Mouse (Mus musculus): ENCODE measurements around the gene Dcaf4. TPM values are rescaled to one million over a fixed set of nuclear protein-coding genes. Genes with fewer than 3 reads are reported as not detected.

The Dcaf4 gene
- total and polyA plus RNA-seq, 2 experiments from 2014 or later, result 19.7 to 33.4 TPM

DNA sequence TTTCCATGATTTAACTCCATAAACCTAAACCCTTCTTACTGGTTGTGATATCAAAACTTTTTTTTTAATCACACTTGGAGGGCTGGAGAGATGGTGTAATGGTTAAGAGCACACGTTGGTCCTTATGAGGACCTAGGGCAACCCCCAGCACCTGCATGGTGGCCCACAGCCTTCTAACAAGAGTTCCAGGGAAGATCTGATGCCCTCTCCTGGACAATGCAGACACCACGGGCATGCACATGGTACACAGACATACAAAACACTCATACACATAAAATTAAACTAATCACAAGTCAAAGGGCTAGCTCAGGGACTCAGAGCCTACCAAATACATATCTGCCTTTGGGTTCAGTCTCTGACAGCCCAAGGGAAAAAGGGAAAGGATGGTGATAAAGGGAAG is 30.5 kb upstream of the Dcaf4 start:
- TF ChIP-seq CTCF (IDR thresholded peaks at IDR 0.05; ENCODE audit: low read depth), result peak; percentile 41
- TF ChIP-seq EP300 (IDR thresholded peaks at IDR 0.05; ENCODE audit: low read depth), result no peak
- H3K27ac ChIP-seq (ENCODE audit: low read depth), result no peak overlapping the region
- WGBS, result 52% methylated on average over 2 of the region's 2 CpGs

DNA sequence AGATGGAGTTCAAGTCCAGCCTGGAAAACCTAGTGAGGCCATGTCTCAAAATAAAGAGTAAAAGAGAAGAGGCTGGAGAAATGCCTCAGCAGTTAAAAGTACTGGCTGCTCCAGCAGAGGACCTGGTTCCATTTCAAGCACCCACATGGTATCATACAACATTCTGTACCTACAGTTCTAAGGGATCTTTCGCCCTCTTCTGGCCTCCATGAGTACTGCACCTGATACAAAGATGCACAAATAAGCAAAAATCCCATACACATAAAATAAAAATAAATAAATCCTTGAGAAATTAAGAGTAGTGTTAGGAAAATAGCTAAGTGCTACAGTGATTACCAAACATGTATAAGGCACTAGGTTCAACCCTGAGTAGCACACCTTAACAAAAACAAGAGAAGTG is 28.7 kb upstream of the Dcaf4 start:
- 64% methylated on average over 1 of the region's 1 CpGs for WGBS
- DNase-seq (ENCODE audit: low spot score) (no peak), ATAC-seq (ENCODE audit: insufficient read depth, low read depth) (no peak)
- Histone ChIP-seq H3K36me3 (replicated peaks; ENCODE audit: control insufficient read depth, insufficient read depth, low read length) (no peaks in the 10 kb centered on the region), H3K4me3 (ENCODE audit: low read depth, low read length) (no peak overlapping the region), H3K27me3 (ENCODE audit: control insufficient read depth, insufficient read depth, low read length) (no peaks in the 10 kb centered on the region), H3K9ac (replicated peaks; ENCODE audit: low read depth, low read length) (no peak overlapping the region), H3K27ac (ENCODE audit: low read depth) (no peak overlapping the region), H3K4me2 (ENCODE audit: low read depth, low read length) (no peak overlapping the region), H3K4me1 (ENCODE audit: control insufficient read depth, insufficient read depth) (0 out of 2 replicates have a peak, but pooled peaks cover 5% of the 10 kb centered on the region), H3K9me3 (replicated peaks; ENCODE audit: control insufficient read depth, low read length) (peaks cover 6% of the 10 kb centered on the region)
- TF ChIP-seq CTCF (IDR thresholded peaks at IDR 0.05; ENCODE audit: low read depth) (peak; percentile 28), EP300 (IDR thresholded peaks at IDR 0.05; ENCODE audit: low read depth) (no peak)

More for the DNA sequence above, 30.5 kb upstream of the Dcaf4 start:
- Histone ChIP-seq H3K36me3 (replicated peaks; ENCODE audit: control insufficient read depth, insufficient read depth, low read length) (no peaks in the 10 kb centered on the region), H3K9me3 (replicated peaks; ENCODE audit: control insufficient read depth, low read length) (peaks cover 6% of the 10 kb centered on the region), H3K4me1 (ENCODE audit: control insufficient read depth, insufficient read depth) (peaks cover 15% of the 10 kb centered on the region; the same call in 1 of the 2 replicates), H3K4me2 (ENCODE audit: low read depth, low read length) (no peak overlapping the region), H3K4me3 (ENCODE audit: low read depth, low read length) (no peak overlapping the region), H3K27me3 (ENCODE audit: control insufficient read depth, insufficient read depth, low read length) (no peaks in the 10 kb centered on the region), H3K9ac (replicated peaks; ENCODE audit: low read depth, low read length) (no peak overlapping the region)
- ATAC-seq (ENCODE audit: insufficient read depth, low read depth) (no peak), DNase-seq (ENCODE audit: low spot score) (no peak)

DNA sequence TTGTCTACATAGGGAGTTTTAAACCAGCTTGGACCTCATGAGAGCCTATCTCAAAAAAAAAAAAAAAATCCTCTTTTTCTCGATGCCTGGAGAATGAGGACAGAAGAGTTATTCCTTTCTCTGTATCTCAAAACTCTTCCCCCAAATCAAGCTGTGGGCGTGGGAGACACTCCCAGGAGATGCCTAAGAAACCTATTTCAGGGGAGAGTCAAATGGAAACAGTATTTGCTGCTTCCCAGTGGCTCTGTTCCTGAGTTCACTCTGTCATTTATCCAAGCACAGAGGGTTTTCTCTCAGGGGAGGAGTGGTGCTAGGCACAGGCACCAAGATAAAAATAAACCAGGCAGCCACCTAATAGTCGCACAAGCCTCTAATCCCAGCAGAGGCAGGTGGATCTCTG is 27.5 kb upstream of the Dcaf4 start:
- H3K36me3 ChIP-seq (replicated peaks; ENCODE audit: control insufficient read depth, insufficient read depth, low read length), result no peaks in the 10 kb centered on the region
- DNase-seq (ENCODE audit: low spot score) (no peak), ATAC-seq (ENCODE audit: insufficient read depth, low read depth) (no peak)
- H3K4me2 ChIP-seq (ENCODE audit: low read depth, low read length), result no peak overlapping the region
- TF ChIP-seq CTCF (IDR thresholded peaks at IDR 0.05; ENCODE audit: low read depth) (no peak), EP300 (IDR thresholded peaks at IDR 0.05; ENCODE audit: low read depth) (no peak)
- no peak overlapping the region for H3K27ac ChIP-seq (ENCODE audit: low read depth)
- H3K4me3 ChIP-seq (ENCODE audit: low read depth, low read length), result no peak overlapping the region
- H3K9ac ChIP-seq (replicated peaks; ENCODE audit: low read depth, low read length), result no peak overlapping the region
- H3K4me1 ChIP-seq (ENCODE audit: control insufficient read depth, insufficient read depth), result 0 out of 2 replicates have a peak, but pooled peaks cover 5% of the 10 kb centered on the region
- H3K27me3 ChIP-seq (ENCODE audit: control insufficient read depth, insufficient read depth, low read length), result no peaks in the 10 kb centered on the region
- 48% methylated on average over 3 of the region's 3 CpGs for WGBS
- H3K9me3 ChIP-seq (replicated peaks; ENCODE audit: control insufficient read depth, low read length), result peaks cover 6% of the 10 kb centered on the region

DNA sequence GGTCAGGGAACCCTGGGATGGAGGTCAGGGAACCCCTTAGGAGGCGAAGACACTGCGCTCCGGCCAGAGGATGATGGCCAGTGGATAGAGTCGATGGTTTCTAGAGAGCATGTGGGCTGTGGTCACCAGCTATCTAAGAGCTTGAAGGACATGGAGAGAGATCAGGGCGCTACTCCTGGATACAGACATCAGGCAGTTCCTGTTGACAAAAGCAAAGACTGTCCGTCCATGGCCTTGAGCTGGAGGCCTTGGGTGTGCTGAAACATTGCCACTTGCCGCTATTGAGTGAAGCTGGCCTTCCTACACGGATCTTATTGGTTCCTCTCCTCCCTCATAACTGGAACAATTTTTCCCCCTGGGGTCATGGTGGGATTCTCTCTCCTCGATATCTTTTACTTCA is 26.1 kb upstream of the Dcaf4 start:
- Histone ChIP-seq H3K9ac (replicated peaks; ENCODE audit: low read depth, low read length) (no peak overlapping the region), H3K36me3 (replicated peaks; ENCODE audit: control insufficient read depth, insufficient read depth, low read length) (no peaks in the 10 kb centered on the region), H3K27ac (ENCODE audit: low read depth) (no peak overlapping the region), H3K4me1 (ENCODE audit: control insufficient read depth, insufficient read depth) (0 out of 2 replicates have a peak, but pooled peaks cover 2% of the 10 kb centered on the region), H3K4me3 (ENCODE audit: low read depth, low read length) (no peak overlapping the region), H3K4me2 (ENCODE audit: low read depth, low read length) (no peak overlapping the region), H3K9me3 (replicated peaks; ENCODE audit: control insufficient read depth, low read length) (peaks cover 6% of the 10 kb centered on the region), H3K27me3 (ENCODE audit: control insufficient read depth, insufficient read depth, low read length) (no peaks in the 10 kb centered on the region)
- ATAC-seq (ENCODE audit: insufficient read depth, low read depth), result no peak
- no peak for DNase-seq (ENCODE audit: low spot score)
- TF ChIP-seq EP300 (IDR thresholded peaks at IDR 0.05; ENCODE audit: low read depth), result no peak
- no peak for TF ChIP-seq CTCF (IDR thresholded peaks at IDR 0.05; ENCODE audit: low read depth)
- WGBS, result 81% methylated on average over 9 of the region's 9 CpGs

DNA sequence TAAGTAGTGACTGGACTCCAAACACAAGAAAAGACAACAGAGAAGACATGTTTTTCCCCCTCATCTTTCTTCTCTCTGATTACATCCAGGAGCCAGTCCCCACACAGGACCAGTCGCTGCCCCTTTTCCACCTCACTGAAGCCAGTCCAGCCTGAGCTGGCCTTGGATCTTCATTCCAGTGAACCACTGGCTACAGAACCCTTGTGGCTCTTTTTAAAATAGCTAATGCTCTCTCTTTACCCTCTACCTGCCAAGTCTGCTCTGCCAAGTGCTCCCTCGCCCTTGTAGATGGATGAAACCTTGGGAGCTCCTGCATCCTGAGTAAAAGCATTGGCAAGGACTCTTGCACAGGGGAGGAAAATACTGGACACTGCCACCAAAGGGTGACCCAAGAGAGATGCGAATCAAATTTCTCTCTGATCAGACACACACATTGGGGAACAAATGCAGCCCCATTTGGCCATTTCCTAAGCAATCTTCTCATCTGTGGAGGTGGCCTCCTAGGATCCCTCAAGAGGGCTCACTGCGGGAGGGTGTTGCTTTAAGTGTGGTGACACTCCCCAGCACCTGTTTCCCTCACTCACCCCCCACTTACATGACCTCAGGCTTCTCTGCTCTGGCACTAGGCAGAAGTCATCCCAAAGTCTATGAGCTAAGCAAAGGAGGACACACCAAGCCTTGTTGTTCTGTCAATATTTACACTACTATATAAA is 24.9 kb upstream of the Dcaf4 start:
- Histone ChIP-seq H3K9ac (replicated peaks; ENCODE audit: low read depth, low read length) (no peak overlapping the region), H3K27ac (ENCODE audit: low read depth) (no peak overlapping the region), H3K4me3 (ENCODE audit: low read depth, low read length) (no peak overlapping the region), H3K9me3 (replicated peaks; ENCODE audit: control insufficient read depth, low read length) (peaks cover 6% of the 10 kb centered on the region), H3K27me3 (ENCODE audit: control insufficient read depth, insufficient read depth, low read length) (no peaks in the 10 kb centered on the region), H3K4me1 (ENCODE audit: control insufficient read depth, insufficient read depth) (no peaks in the 10 kb centered on the region), H3K4me2 (ENCODE audit: low read depth, low read length) (no peak overlapping the region), H3K36me3 (replicated peaks; ENCODE audit: control insufficient read depth, insufficient read depth, low read length) (no peaks in the 10 kb centered on the region)
- no peak for DNase-seq (ENCODE audit: low spot score)
- 63% methylated on average over 4 of the region's 4 CpGs for WGBS
- ATAC-seq (ENCODE audit: insufficient read depth, low read depth), result no peak
- TF ChIP-seq CTCF (IDR thresholded peaks at IDR 0.05; ENCODE audit: low read depth) (no peak), EP300 (IDR thresholded peaks at IDR 0.05; ENCODE audit: low read depth) (no peak)

DNA sequence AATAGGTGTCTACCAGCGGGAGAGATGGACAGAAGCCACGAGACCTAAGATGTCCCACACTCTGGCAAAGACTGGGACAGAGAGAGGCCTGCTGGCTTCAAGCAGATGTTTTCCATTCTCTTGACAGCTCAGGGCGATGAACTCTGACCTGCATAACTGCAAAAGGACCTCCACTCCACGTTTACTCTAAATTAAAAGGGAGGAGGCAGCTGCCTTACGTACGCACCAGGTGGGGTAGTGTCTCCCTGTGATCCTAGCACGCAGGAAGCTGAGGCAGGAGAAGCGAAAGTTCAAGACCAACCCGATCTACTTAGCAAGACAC is 24.3 kb upstream of the Dcaf4 start:
- Histone ChIP-seq H3K4me3 (ENCODE audit: low read depth, low read length) (no peak overlapping the region), H3K4me2 (ENCODE audit: low read depth, low read length) (no peak overlapping the region), H3K9me3 (replicated peaks; ENCODE audit: control insufficient read depth, low read length) (peaks cover 6% of the 10 kb centered on the region), H3K27ac (ENCODE audit: low read depth) (no peak overlapping the region), H3K27me3 (ENCODE audit: control insufficient read depth, insufficient read depth, low read length) (no peaks in the 10 kb centered on the region), H3K4me1 (ENCODE audit: control insufficient read depth, insufficient read depth) (no peaks in the 10 kb centered on the region), H3K36me3 (replicated peaks; ENCODE audit: control insufficient read depth, insufficient read depth, low read length) (no peaks in the 10 kb centered on the region), H3K9ac (replicated peaks; ENCODE audit: low read depth, low read length) (no peak overlapping the region)
- no peak for TF ChIP-seq CTCF (IDR thresholded peaks at IDR 0.05; ENCODE audit: low read depth)
- no peak for TF ChIP-seq EP300 (IDR thresholded peaks at IDR 0.05; ENCODE audit: low read depth)
- 61% methylated on average over 9 of the region's 9 CpGs for WGBS
- DNase-seq (ENCODE audit: low spot score), result no peak
- ATAC-seq (ENCODE audit: insufficient read depth, low read depth), result no peak

Data from heart, postnatal 0 days (tissue).